Mouse (Mus musculus) thymus, adult 2 months (tissue): ENCODE measurements around the gene Atg13.

Source experiments
- CTCF ChIP-seq: fragments of 200-500 bp; IDR thresholded peaks from 2 replicates; pipeline ENCODE4 v1.5.1; 2012; ENCODE audit warnings: mild to moderate bottlenecking, control low read depth, low read length, moderate library complexity, borderline replicate concordance; ENCODE audit not compliant: control insufficient read depth, poor library complexity, insufficient read depth; ENCODE audit errors: extremely low read depth
- POLR2A ChIP-seq: fragments of 200-500 bp; IDR thresholded peaks from 2 replicates; pipeline ENCODE4 v1.6.1; 2012; ENCODE audit warnings: mild to moderate bottlenecking, low read length, control low read depth, moderate library complexity; ENCODE audit not compliant: control insufficient read depth, poor library complexity, insufficient read depth; ENCODE audit errors: extremely low read depth

DNA sequence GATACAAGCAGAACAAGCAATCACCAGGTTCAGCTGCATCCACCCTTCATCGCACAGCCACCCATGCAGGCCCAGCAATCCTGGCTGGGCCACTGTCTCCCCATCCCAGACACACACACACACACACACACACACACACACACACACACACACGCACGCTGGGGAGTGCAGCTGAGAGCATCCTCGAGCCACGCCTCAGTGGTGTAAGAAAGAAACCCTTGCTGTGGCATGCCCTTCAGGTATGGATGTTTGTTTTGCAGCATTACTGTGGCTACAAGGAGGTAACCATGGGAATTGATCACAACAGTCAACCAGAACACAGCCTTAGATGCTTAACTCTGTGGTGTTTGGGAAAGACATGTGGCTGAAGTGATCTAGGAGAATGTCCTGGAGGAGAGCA lies 78.1 kb downstream of the Atg13 start:
- TF ChIP-seq POLR2A (no peak), CTCF (no peak)
